Mouse (Mus musculus) heart, embryonic 13.5 days (tissue): Measurements from ENCODE around the gene Catsper2. TPM values are rescaled to one million over a fixed set of nuclear protein-coding genes. Genes with fewer than 3 reads are reported as not detected.
A peak's percentile ranks its signal among the peaks of the same experiment; 100 is the strongest.

Source experiments
- ATAC-seq: fragments of 200-750 bp; cut with Nextera tagmentation; 2 replicates; pipeline ENCODE4 v1.8.0; 2017; ENCODE audit warnings: moderate TSS enrichment; ENCODE audit not compliant: insufficient number of reproducible peaks, low FRiP score, low TSS enrichment; ENCODE audit errors: extremely low read depth
- H3K27ac ChIP-seq: fragments of 300-500 bp; sonication (generic); replicated peaks from 2 replicates; pipeline ENCODE4 v1.5.1; 2015; ENCODE audit warnings: moderate library complexity, mild to moderate bottlenecking, inconsistent platforms
- H3K27me3 ChIP-seq: fragments of 300-500 bp; sonication (generic); replicated peaks from 2 replicates; pipeline ENCODE4 v1.6.1; 2015; ENCODE audit warnings: mild to moderate bottlenecking, inconsistent platforms
- H3K36me3 ChIP-seq: fragments of 300-500 bp; sonication (generic); 2 replicates; pipeline ENCODE4 v1.6.1; 2015; ENCODE audit warnings: mild to moderate bottlenecking, inconsistent platforms
- H3K4me1 ChIP-seq: fragments of 300-500 bp; sonication (generic); 2 replicates; pipeline ENCODE4 v1.6.1; 2015; ENCODE audit warnings: inconsistent platforms
- H3K4me2 ChIP-seq: fragments of 300-500 bp; sonication (generic); 2 replicates; pipeline ENCODE4 v1.6.1; 2015; ENCODE audit warnings: inconsistent platforms, mild to moderate bottlenecking, moderate library complexity
- H3K4me3 ChIP-seq: fragments of 300-500 bp; sonication (generic); 2 replicates; pipeline ENCODE4 v1.5.1; 2015; ENCODE audit warnings: moderate library complexity, mild to moderate bottlenecking, inconsistent platforms
- H3K9ac ChIP-seq: fragments of 300-500 bp; sonication (generic); 2 replicates; pipeline ENCODE4 v1.6.1; 2015; ENCODE audit warnings: inconsistent platforms, mild to moderate bottlenecking, moderate library complexity
- H3K9me3 ChIP-seq: fragments of 300-500 bp; sonication (generic); 2 replicates; pipeline ENCODE4 v1.6.1; 2016; ENCODE audit warnings: inconsistent platforms
- WGBS: fragments of 180-500 bp; shearing (Covaris S2); methylation state at CpG from one replicate; pipeline ENCODE4 v1.1.7; 2015; ENCODE audit warnings: mixed read lengths; 5-methylcytosine and 5-hydroxymethylcytosine counted together
- polyA plus RNA-seq: library from polyadenylated mRNA; unstranded; fragments of >200 nt; fragmentation: Nextera tagmentation; extraction: Ambion mirVana; gene quantifications from 2 replicates; pipeline ENCODE4 v1.2.1, GENCODE M21; 2015

Gene Catsper2
- polyA plus RNA-seq, 1 experiment from 2014 or later = 2.2 TPM

DNA sequence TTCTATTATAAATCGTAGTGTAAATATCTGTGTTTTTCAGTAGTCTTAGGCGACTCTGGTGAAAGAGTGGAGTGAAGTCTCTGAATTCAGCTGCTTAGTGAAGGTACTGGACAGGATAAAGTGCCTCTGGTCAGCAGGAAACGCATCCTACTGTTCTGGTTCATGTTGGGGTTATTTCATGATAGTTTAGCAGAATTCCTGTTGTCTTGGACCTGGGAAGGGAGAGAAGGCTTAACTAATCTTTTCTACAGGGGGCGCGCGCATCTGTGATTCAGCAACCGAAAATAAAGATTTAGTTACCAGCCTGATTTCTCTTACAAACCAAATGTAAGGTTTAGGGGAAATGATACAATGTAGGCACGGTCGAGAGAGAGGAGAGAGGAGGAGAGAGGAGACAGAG, 34.5 kb upstream of the Catsper2 start:
- Histone ChIP-seq H3K36me3 (peaks cover 23% of the 10 kb centered on the region), H3K4me3 (peak overlapping the region; percentile 88), H3K4me1 (peaks cover 34% of the 10 kb centered on the region), H3K9me3 (no peaks in the 10 kb centered on the region), H3K9ac (peak overlapping the region; percentile 82), H3K27me3 (no peaks in the 10 kb centered on the region), H3K27ac (peak overlapping the region; percentile 96), H3K4me2 (peak overlapping the region; percentile 77)
- ATAC-seq = no peak
- WGBS = 12% methylated on average over 9 of the region's 9 CpGs

DNA sequence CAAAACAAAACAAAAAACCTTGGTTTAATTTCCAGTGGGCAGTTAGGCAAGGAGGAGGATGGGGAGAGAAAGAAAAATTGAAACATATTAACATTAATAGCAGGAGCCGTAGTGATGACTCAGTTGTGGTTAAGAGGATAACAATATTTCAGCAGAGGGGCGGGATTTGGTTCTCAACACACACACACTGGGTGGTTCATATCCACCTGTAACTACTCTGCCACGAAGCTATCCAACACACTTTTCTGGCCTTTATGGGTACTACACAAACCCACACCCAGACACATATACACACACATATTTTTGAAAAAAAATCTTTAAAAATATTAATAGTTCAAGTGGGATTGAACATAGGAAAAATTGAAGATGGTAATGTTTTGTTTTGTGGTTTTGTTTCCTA, 33.4 kb upstream of the Catsper2 start:
- Histone ChIP-seq H3K9me3 (no peaks in the 10 kb centered on the region), H3K36me3 (peaks cover 12% of the 10 kb centered on the region), H3K4me2 (no peak overlapping the region), H3K27ac (no peak overlapping the region), H3K4me3 (no peak overlapping the region), H3K4me1 (peaks cover 34% of the 10 kb centered on the region), H3K9ac (no peak overlapping the region), H3K27me3 (0 out of 2 replicates have a peak, but pooled peaks cover 4% of the 10 kb centered on the region)
- no peak for ATAC-seq
- WGBS = 72% methylated on average over 3 of the region's 3 CpGs

DNA sequence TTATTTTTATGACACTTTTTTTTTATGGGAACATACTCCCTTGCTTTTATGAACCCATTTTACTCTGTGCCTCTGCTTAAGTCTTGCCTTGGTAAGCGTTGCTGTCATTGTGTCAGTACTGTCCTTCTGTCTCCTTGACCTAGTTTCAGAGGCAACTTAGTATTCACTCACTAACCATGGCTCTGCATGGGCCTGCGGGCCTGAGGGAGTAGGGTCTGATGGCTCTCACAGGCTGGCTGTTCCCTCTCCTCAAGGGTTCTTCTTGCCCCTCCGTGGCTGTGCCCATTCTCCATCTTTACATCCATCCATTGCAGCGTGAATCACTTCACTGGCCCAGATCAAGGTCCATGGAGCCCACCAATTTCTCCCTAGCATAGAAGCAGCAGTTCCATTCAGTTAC, 32.9 kb upstream of the Catsper2 start:
- H3K36me3 ChIP-seq = peaks cover 10% of the 10 kb centered on the region
- H3K27ac ChIP-seq = no peak overlapping the region
- H3K4me3 ChIP-seq = no peak overlapping the region
- peaks cover 36% of the 10 kb centered on the region for H3K4me1 ChIP-seq
- no peak for ATAC-seq
- WGBS = 75% methylated on average over 4 of the region's 4 CpGs
- no peaks in the 10 kb centered on the region for H3K9me3 ChIP-seq
- H3K4me2 ChIP-seq = no peak overlapping the region
- H3K9ac ChIP-seq = no peak overlapping the region
- H3K27me3 ChIP-seq = peaks cover 7% of the 10 kb centered on the region

DNA sequence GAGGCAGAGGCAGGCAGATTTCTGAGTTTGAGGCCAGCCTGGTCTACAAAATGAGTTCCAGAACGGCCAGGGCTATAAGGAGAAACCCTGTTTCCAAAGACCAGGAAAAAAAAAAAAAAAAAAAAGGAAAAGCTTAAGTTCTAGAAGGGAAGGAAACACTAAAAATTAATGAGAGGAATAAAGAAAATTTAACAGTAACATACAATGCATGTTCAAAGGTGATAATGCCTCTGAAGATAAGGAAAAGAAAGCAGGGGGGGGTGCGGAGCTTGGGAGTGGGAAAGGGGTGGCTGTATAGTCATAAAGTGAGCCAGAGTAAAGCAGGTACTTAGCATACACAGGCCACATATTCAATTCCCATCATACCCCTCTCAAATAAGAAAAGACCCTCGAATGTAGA, 31.5 kb upstream of the Catsper2 start:
- Histone ChIP-seq H3K27me3 (peaks cover 16% of the 10 kb centered on the region), H3K4me3 (no peak overlapping the region), H3K4me2 (no peak overlapping the region), H3K27ac (no peak overlapping the region), H3K9me3 (no peaks in the 10 kb centered on the region), H3K4me1 (peaks cover 25% of the 10 kb centered on the region), H3K9ac (no peak overlapping the region), H3K36me3 (no peaks in the 10 kb centered on the region)
- ATAC-seq = no peak
- 73% methylated on average over 3 of the region's 3 CpGs for WGBS

- peaks cover 6% of the 10 kb centered on the region for H3K36me3 ChIP-seq
- peak within 1 kb of the TSS; percentile 63 for H3K4me3 ChIP-seq
Observed at GRCm38 (mm10) chr2:121444178-121444577, 30.6 kb upstream of the Catsper2 start, which contains the start of gene Ell3. Gene Ell3, minus strand, starts transcription at chr2:121444278.

GRCm38 (mm10) chr2:121443068-121443349, 29.4 kb upstream of the Catsper2 start:
- Histone ChIP-seq H3K4me1 (peaks cover 23% of the 10 kb centered on the region), H3K9me3 (no peaks in the 10 kb centered on the region), H3K4me3 (peak overlapping the region; percentile 63), H3K4me2 (peak overlapping the region; percentile 99), H3K9ac (peak overlapping the region; percentile 77), H3K36me3 (peaks cover 18% of the 10 kb centered on the region), H3K27me3 (peaks cover 16% of the 10 kb centered on the region), H3K27ac (no peak overlapping the region)
- ATAC-seq = no peak
- 23% methylated on average over 8 of the region's 8 CpGs for WGBS

More at GRCm38 (mm10) chr2:121444178-121444577, 30.6 kb upstream of the Catsper2 start, which contains the start of gene Ell3:
- Histone ChIP-seq H3K4me2 (peak within 1 kb of the TSS; percentile 99), H3K27me3 (peaks cover 16% of the 10 kb centered on the region), H3K9ac (peak within 1 kb of the TSS; percentile 77; the same call in 1 of the 2 replicates), H3K9me3 (no peaks in the 10 kb centered on the region), H3K4me1 (peaks cover 25% of the 10 kb centered on the region), H3K27ac (no peak within 1 kb of the TSS)
- ATAC-seq = no peak
- WGBS = 78% methylated on average over 1 of the region's 1 CpGs

- peak; percentile 89 for ATAC-seq
- 1% methylated on average over 30 of the region's 30 CpGs for WGBS
- H3K9ac ChIP-seq = peak overlapping the region; percentile 77
Observed at GRCm38 (mm10) chr2:121442259-121443067, 28.9 kb upstream of the Catsper2 start.

GRCm38 (mm10) chr2:121441800-121442199, 28.2 kb upstream of the Catsper2 start:
- no peak; the same call in 1 of the 2 replicates for ATAC-seq
- H3K9me3 ChIP-seq = no peaks in the 10 kb centered on the region
- 9% methylated on average over 11 of the region's 11 CpGs for WGBS
- H3K4me2 ChIP-seq = peak overlapping the region; percentile 99
- H3K27me3 ChIP-seq = peaks cover 16% of the 10 kb centered on the region
- H3K9ac ChIP-seq = peak overlapping the region; percentile 77
- H3K36me3 ChIP-seq = peaks cover 30% of the 10 kb centered on the region
- peak overlapping the region; percentile 63 for H3K4me3 ChIP-seq
- peaks cover 17% of the 10 kb centered on the region for H3K4me1 ChIP-seq
- no peak overlapping the region for H3K27ac ChIP-seq

More at GRCm38 (mm10) chr2:121442259-121443067, 28.9 kb upstream of the Catsper2 start:
- peak overlapping the region; percentile 99 for H3K4me2 ChIP-seq
- H3K4me3 ChIP-seq = peak overlapping the region; percentile 63
- H3K36me3 ChIP-seq = peaks cover 24% of the 10 kb centered on the region
- no peak overlapping the region for H3K27ac ChIP-seq
- no peaks in the 10 kb centered on the region for H3K9me3 ChIP-seq
- H3K4me1 ChIP-seq = peaks cover 18% of the 10 kb centered on the region
- H3K27me3 ChIP-seq = peaks cover 16% of the 10 kb centered on the region

- WGBS = 54% methylated on average over 5 of the region's 5 CpGs
- no peak for ATAC-seq
Observed at GRCm38 (mm10) chr2:121440834-121441605, 27.4 kb upstream of the Catsper2 start.

DNA sequence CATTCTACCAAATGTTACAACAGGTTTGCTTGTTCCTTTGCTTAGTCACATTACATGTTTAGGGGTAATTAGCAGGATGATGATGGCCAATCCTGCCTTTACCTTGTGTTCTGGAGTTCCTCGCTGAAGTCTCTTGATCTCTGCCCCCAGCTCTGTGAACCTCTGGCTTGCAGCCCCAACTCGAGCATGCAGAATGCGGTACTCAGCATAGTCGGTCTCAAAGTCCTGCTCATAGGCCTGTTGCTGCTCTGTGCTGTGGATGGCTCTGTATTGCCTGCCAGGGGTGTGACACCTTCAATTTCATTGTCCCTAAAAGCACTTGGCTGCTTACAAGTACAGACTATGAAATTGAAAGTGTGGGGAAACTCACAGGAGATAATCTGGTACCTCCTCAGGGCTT, 26.2 kb upstream of the Catsper2 start:
- Histone ChIP-seq H3K27ac (no peak overlapping the region), H3K4me2 (no peak overlapping the region), H3K36me3 (peaks cover 50% of the 10 kb centered on the region), H3K4me3 (no peak overlapping the region), H3K4me1 (peaks cover 17% of the 10 kb centered on the region), H3K27me3 (peaks cover 16% of the 10 kb centered on the region), H3K9ac (no peak overlapping the region), H3K9me3 (no peaks in the 10 kb centered on the region)
- no peak for ATAC-seq
- 66% methylated on average over 4 of the region's 4 CpGs for WGBS

More at GRCm38 (mm10) chr2:121440834-121441605, 27.4 kb upstream of the Catsper2 start:
- Histone ChIP-seq H3K36me3 (peaks cover 37% of the 10 kb centered on the region), H3K4me3 (no peak overlapping the region), H3K4me1 (peaks cover 17% of the 10 kb centered on the region), H3K9ac (no peak overlapping the region), H3K27ac (no peak overlapping the region), H3K27me3 (peaks cover 16% of the 10 kb centered on the region), H3K9me3 (no peaks in the 10 kb centered on the region), H3K4me2 (no peak overlapping the region)

- no peak for ATAC-seq
- H3K4me2 ChIP-seq = no peak overlapping the region
- no peaks in the 10 kb centered on the region for H3K27me3 ChIP-seq
- no peak overlapping the region for H3K27ac ChIP-seq
- no peak overlapping the region for H3K4me3 ChIP-seq
- no peaks in the 10 kb centered on the region for H3K9me3 ChIP-seq
- peaks cover 99% of the 10 kb centered on the region for H3K36me3 ChIP-seq
- no peaks in the 10 kb centered on the region for H3K4me1 ChIP-seq
- WGBS = 94% methylated on average over 1 of the region's 1 CpGs
- H3K9ac ChIP-seq = no peak overlapping the region
Observed at GRCm38 (mm10) chr2:121434854-121435253, 21.3 kb upstream of the Catsper2 start.
